Mouse (Mus musculus): ENCODE measurements at regions not wholly inside any gene's neighbourhood (a gene's known extent, or its start where the extent isn't known, plus 50 kb on each side); places are given as distances from the start of the nearest gene placed in this dataset.

GRCm38 (mm10) chr6:51104336-51104735 lies 328.1 kb upstream of the Nfe2l3 start:
- H3K27ac ChIP-seq (replicated peaks; ENCODE audit: low read depth, low read length), result peak overlapping the region; percentile 86
- no peak overlapping the region for H3K4me3 ChIP-seq (ENCODE audit: insufficient read depth, low read depth, low read length)

GRCm38 (mm10) chr6:51108336-51108956 lies 324.0 kb upstream of the Nfe2l3 start:
- no peak overlapping the region for H3K27ac ChIP-seq (replicated peaks; ENCODE audit: low read depth, low read length)
- H3K4me1 ChIP-seq (ENCODE audit: control insufficient read depth, insufficient read depth, insufficient read length, low read length), result peaks cover 4% of the 10 kb centered on the region; the same call in 1 of the 2 replicates
- H3K4me3 ChIP-seq (ENCODE audit: insufficient read depth, low read depth, low read length), result no peak overlapping the region

More at GRCm38 (mm10) chr6:51104336-51104735, 328.1 kb upstream of the Nfe2l3 start:
- H3K4me1 ChIP-seq (ENCODE audit: control insufficient read depth, insufficient read depth, insufficient read length, low read length), result peaks cover 4% of the 10 kb centered on the region; the same call in 1 of the 2 replicates

GRCm38 (mm10) chr6:51110596-51110995 lies 321.9 kb upstream of the Nfe2l3 start:
- H3K27ac ChIP-seq (replicated peaks; ENCODE audit: low read depth, low read length), result no peak overlapping the region
- no peaks in the 10 kb centered on the region for H3K4me1 ChIP-seq (ENCODE audit: control insufficient read depth, insufficient read depth, insufficient read length, low read length)
- H3K4me3 ChIP-seq (ENCODE audit: insufficient read depth, low read depth, low read length), result no peak overlapping the region

- no peaks in the 10 kb centered on the region for H3K4me1 ChIP-seq (ENCODE audit: control insufficient read depth, insufficient read depth, insufficient read length, low read length)
These were observed 317.7 kb upstream of the Nfe2l3 start for GRCm38 (mm10) chr6:51114604-51115333.

GRCm38 (mm10) chr6:51118833-51119535 lies 313.5 kb upstream of the Nfe2l3 start:
- Histone ChIP-seq H3K4me1 (ENCODE audit: control insufficient read depth, insufficient read depth, insufficient read length, low read length) (no peaks in the 10 kb centered on the region), H3K4me3 (ENCODE audit: insufficient read depth, low read depth, low read length) (no peak overlapping the region), H3K27ac (replicated peaks; ENCODE audit: low read depth, low read length) (no peak overlapping the region)

More at GRCm38 (mm10) chr6:51114604-51115333, 317.7 kb upstream of the Nfe2l3 start:
- H3K27ac ChIP-seq (replicated peaks; ENCODE audit: low read depth, low read length), result no peak overlapping the region
- no peak overlapping the region for H3K4me3 ChIP-seq (ENCODE audit: insufficient read depth, low read depth, low read length)

GRCm38 (mm10) chr6:51119691-51120302 lies 312.7 kb upstream of the Nfe2l3 start:
- Histone ChIP-seq H3K4me1 (ENCODE audit: control insufficient read depth, insufficient read depth, insufficient read length, low read length) (no peaks in the 10 kb centered on the region), H3K27ac (replicated peaks; ENCODE audit: low read depth, low read length) (no peak overlapping the region), H3K4me3 (ENCODE audit: insufficient read depth, low read depth, low read length) (no peak overlapping the region)

GRCm38 (mm10) chr6:51122941-51123340 lies 309.5 kb upstream of the Nfe2l3 start:
- H3K27ac ChIP-seq (replicated peaks; ENCODE audit: low read depth, low read length), result no peak overlapping the region
- H3K4me1 ChIP-seq (ENCODE audit: control insufficient read depth, insufficient read depth, insufficient read length, low read length), result no peaks in the 10 kb centered on the region
- H3K4me3 ChIP-seq (ENCODE audit: insufficient read depth, low read depth, low read length), result no peak overlapping the region

- H3K4me1 ChIP-seq (ENCODE audit: control insufficient read depth, insufficient read depth, insufficient read length, low read length), result no peaks in the 10 kb centered on the region
- H3K4me3 ChIP-seq (ENCODE audit: insufficient read depth, low read depth, low read length), result no peak overlapping the region
- H3K27ac ChIP-seq (replicated peaks; ENCODE audit: low read depth, low read length), result no peak overlapping the region
These were observed 304.6 kb upstream of the Nfe2l3 start for GRCm38 (mm10) chr6:51127851-51128250.

- Histone ChIP-seq H3K4me3 (ENCODE audit: insufficient read depth, low read depth, low read length) (peak overlapping the region; percentile 58; the same call in 1 of the 2 replicates), H3K27ac (replicated peaks; ENCODE audit: low read depth, low read length) (peak overlapping the region; percentile 65; the same call in 1 of the 2 replicates), H3K4me1 (ENCODE audit: control insufficient read depth, insufficient read depth, insufficient read length, low read length) (no peaks in the 10 kb centered on the region)
These were observed 303.4 kb upstream of the Nfe2l3 start for GRCm38 (mm10) chr6:51129096-51129495.

- peak overlapping the region; percentile 58 for H3K4me3 ChIP-seq (ENCODE audit: insufficient read depth, low read depth, low read length)
- peak overlapping the region; percentile 65 for H3K27ac ChIP-seq (replicated peaks; ENCODE audit: low read depth, low read length)
- no peaks in the 10 kb centered on the region for H3K4me1 ChIP-seq (ENCODE audit: control insufficient read depth, insufficient read depth, insufficient read length, low read length)
These were observed 302.9 kb upstream of the Nfe2l3 start for GRCm38 (mm10) chr6:51129591-51129990.

- H3K4me1 ChIP-seq (ENCODE audit: control insufficient read depth, insufficient read depth, insufficient read length, low read length), result no peaks in the 10 kb centered on the region; the same call in 1 of the 2 replicates
- H3K27ac ChIP-seq (replicated peaks; ENCODE audit: low read depth, low read length), result no peak overlapping the region
- no peak overlapping the region for H3K4me3 ChIP-seq (ENCODE audit: insufficient read depth, low read depth, low read length)
These were observed 287.7 kb upstream of the Nfe2l3 start for GRCm38 (mm10) chr6:51144762-51145161.

GRCm38 (mm10) chr6:51145863-51146262 lies 286.6 kb upstream of the Nfe2l3 start:
- Histone ChIP-seq H3K27ac (replicated peaks; ENCODE audit: low read depth, low read length) (no peak overlapping the region), H3K4me1 (ENCODE audit: control insufficient read depth, insufficient read depth, insufficient read length, low read length) (no peaks in the 10 kb centered on the region; the same call in 1 of the 2 replicates), H3K4me3 (ENCODE audit: insufficient read depth, low read depth, low read length) (no peak overlapping the region)

GRCm38 (mm10) chr6:51148821-51149220 lies 283.6 kb upstream of the Nfe2l3 start:
- Histone ChIP-seq H3K27ac (replicated peaks; ENCODE audit: low read depth, low read length) (no peak overlapping the region), H3K4me3 (ENCODE audit: insufficient read depth, low read depth, low read length) (no peak overlapping the region), H3K4me1 (ENCODE audit: control insufficient read depth, insufficient read depth, insufficient read length, low read length) (no peaks in the 10 kb centered on the region; the same call in 1 of the 2 replicates)

- Histone ChIP-seq H3K4me3 (ENCODE audit: insufficient read depth, low read depth, low read length) (no peak overlapping the region), H3K4me1 (ENCODE audit: control insufficient read depth, insufficient read depth, insufficient read length, low read length) (no peaks in the 10 kb centered on the region; the same call in 1 of the 2 replicates), H3K27ac (replicated peaks; ENCODE audit: low read depth, low read length) (no peak overlapping the region)
These were observed 282.4 kb upstream of the Nfe2l3 start for GRCm38 (mm10) chr6:51150066-51150465.

- H3K4me1 ChIP-seq (ENCODE audit: control insufficient read depth, insufficient read depth, insufficient read length, low read length), result no peaks in the 10 kb centered on the region; the same call in 1 of the 2 replicates
- H3K27ac ChIP-seq (replicated peaks; ENCODE audit: low read depth, low read length), result no peak overlapping the region
- no peak overlapping the region for H3K4me3 ChIP-seq (ENCODE audit: insufficient read depth, low read depth, low read length)
These were observed 282.0 kb upstream of the Nfe2l3 start for GRCm38 (mm10) chr6:51150486-51150885.

Data from brown adipose tissue, adult 24 weeks (tissue).